Mouse (Mus musculus) megakaryocyte, embryonic 14.5 days (primary cell): ENCODE measurements around the gene Tmem104.

Experiments
- FLI1 ChIP-seq: IDR thresholded peaks from 2 replicates; pipeline ENCODE4 v1.6.1; 2012; ENCODE audit warnings: low read length, inconsistent platforms, mixed read lengths
- GATA1 ChIP-seq: IDR thresholded peaks from 3 replicates; pipeline ENCODE4 v1.6.1; 2012; ENCODE audit warnings: mixed read lengths, low read length, inconsistent platforms, borderline replicate concordance

- no peak for TF ChIP-seq GATA1
- no peak for TF ChIP-seq FLI1
These were observed 88.7 kb downstream of the Tmem104 start for GRCm38 (mm10) chr11:115275954-115276353.
